Mouse (Mus musculus): ENCODE data around the gene Tmem235.

DNA sequence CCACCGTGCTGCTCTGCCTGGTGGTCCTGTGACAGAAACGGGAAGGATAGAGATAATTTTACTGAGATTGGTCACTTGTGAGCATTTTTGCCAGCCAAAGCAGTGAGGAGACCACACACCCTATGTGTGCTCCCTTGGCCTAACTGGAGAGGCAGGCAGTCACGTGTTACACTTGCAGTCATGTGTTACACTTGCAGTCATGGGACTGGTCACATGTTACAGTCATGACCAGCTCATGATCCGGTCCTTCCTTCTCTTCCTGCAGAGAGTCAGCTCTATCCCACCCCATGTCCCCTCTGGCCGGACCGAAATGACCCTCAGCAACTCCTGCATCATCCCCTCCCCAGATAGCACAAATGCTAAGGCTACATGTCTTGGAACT lies 20.4 kb downstream of the Tmem235 start:
- no peak for TF ChIP-seq CTCF (IDR thresholded peaks at IDR 0.05; ENCODE audit: control insufficient read depth, insufficient read depth, low read length)
- no peak for TF ChIP-seq POLR2A (IDR thresholded peaks at IDR 0.05; ENCODE audit: borderline replicate concordance, control insufficient read depth, low read depth, low read length)
